Mouse (Mus musculus): ENCODE results near the gene Slc38a2.

The Slc38a2 gene

DNA sequence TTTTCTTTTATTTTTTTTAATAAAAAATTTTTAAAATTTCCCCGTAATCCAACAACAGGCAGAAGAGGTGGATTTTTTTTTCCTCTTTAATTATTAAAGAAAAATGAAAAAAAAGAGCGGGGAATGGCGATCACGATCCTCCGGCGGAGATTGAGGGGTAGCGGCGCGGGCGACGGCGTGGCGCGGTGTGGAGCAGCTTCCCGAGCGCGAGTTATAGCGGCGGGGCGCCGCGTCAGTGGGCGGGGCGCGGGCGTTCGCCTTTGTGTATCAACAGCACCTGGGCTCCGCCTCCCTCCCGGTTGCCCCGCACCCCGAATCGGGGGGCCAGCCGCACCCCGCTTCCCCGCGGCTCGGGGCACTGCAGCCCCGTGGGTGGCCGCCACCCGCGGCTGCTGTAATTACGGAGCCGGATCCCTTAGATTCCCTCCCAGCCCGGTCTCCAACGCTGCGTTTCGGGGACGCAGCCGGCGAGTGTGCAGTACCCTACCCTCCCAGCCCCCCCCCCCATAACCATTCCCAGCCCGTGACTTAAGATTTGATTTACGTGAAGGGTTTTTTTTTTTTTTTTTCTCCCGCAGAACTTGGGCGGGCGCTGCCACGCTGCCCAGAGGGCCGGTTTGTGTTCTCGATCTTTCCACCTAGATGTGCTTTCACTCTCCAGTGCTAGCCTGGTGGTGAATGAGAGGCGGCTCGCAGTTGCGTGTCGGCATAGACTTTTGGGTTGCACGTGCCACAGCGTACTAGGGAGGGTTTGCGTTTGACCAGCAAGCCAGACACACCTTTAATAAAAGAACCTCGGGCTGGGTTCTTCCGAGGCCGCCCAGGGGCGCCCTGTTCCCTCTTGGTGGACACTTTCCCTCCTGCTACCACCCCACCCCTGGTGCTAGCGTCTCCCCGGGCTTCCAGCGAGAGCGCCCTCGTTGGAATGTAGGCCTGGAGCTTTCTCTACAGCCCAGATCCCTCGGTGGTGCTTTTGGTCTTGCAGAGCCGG, at the start of gene Slc38a2:
TSS of gene Slc38a2 (minus strand) at position 210 of the 991 bp plus-strand sequence.
- DNase-seq, result peak; percentile 94

DNA sequence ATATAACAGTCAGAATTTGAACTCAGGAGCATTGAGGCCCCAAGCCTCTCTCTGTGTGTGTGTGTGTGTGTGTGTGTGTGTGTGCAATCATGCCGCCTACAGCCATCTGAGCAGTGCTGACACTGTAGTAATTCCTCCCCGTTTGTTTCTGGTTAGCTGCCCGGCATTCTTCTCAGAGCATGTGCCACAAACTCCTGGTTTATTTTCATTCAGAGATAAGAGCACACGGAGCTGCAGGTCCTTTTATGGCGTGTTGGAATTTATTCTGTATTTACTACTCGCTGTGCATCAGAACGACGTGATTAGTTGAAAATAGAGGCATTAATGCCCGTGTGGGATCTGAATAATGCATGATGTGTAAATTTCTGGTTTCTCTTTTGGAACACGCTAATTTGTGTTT, 49.6 kb upstream of the Slc38a2 start:
- no peak for DNase-seq

- no peak for DNase-seq
Measured at GRCm38 (mm10) chr15:96747551-96747950, 48.0 kb upstream of the Slc38a2 start.

DNA sequence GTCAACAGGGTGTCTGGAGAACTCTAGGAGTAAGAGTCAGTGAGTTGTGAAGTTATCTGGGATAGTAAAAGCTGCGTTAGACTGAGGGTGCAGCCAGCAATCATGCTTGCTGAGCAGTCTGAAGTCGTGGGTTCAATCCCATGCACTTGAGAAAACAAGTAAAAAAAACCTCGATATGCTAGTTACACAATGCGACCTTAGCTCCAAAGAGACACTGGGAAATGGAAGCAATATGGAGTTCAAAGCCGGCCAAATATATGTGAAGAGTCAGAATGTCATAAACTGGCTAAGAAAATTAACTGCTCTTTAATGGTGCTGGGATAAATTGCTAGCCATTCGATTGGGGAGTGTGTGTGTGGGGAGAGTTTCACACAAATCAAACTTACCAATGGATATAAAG, 47.5 kb upstream of the Slc38a2 start:
- no peak for DNase-seq

- DNase-seq, result no peak
Measured at GRCm38 (mm10) chr15:96745299-96745698, 45.8 kb upstream of the Slc38a2 start.

- DNase-seq, result no peak
Measured at GRCm38 (mm10) chr15:96744882-96745296, 45.4 kb upstream of the Slc38a2 start.

- DNase-seq, result peak; percentile 76
Measured at GRCm38 (mm10) chr15:96744153-96744881, 44.8 kb upstream of the Slc38a2 start.

- peak; percentile 55 for DNase-seq
Measured at GRCm38 (mm10) chr15:96743257-96743656, 43.7 kb upstream of the Slc38a2 start.

DNA sequence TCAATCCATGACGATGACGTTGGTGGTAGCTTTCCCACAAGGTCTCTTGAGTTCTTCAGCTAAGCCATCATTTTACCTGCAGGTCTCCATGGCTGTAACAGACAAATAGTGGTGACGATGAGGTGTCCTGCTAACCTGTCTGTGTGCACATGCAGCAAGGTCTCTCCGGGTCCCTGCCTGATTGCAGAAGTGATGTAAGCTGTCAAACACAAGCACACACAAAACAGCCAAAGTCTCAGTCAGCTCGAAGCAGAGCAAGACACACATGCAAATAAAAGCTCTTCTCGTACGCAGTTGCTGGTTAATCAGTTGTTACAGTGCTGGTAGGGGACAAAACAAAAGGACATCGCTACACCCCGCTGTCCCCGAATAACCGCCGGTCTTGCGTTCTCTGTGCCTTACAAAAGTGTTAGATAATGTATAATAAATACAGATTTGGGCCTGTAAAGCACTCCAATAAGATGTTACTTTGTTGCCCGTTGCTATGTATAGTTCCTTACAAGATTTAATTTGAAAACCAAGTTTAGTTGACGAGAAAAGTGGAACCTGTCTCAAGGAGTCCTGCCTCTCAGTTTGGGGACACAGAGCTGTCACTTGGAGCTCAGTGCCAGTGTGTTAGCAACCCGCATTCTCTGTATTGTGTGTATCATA, 43.2 kb upstream of the Slc38a2 start:
- DNase-seq, result no peak

DNA sequence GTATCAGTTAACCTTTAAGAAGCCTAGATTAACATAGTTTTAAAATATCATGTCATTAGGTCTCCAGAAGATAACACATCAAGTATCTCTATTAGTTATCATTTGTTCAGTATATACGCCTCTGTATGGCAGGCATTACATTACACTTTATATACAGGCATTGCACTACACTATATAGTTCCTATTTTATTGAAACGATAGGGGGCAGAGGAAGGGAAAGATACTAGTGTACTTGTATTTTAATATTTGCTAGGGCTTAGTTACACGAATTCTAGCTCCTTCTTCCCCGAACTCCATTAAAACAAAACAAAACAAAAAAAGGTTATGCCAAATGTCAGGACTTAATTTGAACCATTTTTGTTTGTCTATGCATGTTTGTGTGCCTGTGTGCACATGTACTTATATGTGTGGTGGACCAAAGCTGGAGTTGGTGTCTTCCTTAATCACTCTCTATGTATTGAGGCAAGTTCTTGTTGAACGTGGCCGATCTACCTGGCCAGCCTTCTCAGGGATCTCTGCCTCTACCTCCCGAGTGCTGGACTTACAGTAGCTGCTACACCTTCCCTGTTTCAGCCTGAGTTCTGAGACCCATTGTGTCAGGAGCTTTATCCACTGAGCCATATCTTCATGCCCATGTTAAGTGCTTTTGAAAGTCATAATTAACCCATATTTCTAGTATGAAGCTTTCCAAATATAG, 41.5 kb upstream of the Slc38a2 start:
- DNase-seq, result no peak

GRCm38 (mm10) chr15:96740091-96740490, 40.6 kb upstream of the Slc38a2 start:
- no peak for DNase-seq

DNA sequence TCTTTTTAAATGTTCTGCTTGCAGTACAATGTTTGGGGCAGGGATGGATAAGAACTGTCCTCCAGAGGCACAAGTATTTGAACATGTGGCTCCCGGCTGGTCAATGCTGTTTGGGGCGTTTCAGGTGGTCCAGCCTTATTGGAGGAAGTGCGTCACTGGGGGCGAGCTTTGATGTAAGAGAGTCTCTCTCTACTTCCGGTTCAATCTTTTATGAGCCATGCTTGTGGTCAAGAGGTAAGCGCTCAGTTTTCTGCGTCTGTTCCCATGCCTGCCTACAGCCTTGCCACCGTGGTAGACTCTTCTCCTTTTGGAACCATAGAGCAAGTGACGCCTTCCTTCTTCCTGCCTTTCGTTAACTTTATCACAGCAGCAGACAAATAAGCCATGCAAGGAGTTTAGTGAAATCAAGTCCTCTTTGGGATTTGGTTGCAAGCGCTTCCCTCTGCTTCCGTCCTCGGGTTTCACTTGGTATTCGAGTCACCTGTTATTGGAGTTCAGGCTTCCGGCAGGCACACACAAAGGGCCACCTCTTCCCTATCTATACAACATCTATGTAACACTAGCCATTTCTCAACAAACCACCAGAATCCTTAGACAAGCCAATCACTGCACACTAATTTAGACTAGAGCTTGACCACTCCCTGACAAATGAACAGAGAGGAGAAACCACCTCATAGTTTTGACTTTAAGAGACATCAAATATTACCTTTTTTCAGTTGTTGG, 37.3 kb upstream of the Slc38a2 start:
- no peak for DNase-seq

DNA sequence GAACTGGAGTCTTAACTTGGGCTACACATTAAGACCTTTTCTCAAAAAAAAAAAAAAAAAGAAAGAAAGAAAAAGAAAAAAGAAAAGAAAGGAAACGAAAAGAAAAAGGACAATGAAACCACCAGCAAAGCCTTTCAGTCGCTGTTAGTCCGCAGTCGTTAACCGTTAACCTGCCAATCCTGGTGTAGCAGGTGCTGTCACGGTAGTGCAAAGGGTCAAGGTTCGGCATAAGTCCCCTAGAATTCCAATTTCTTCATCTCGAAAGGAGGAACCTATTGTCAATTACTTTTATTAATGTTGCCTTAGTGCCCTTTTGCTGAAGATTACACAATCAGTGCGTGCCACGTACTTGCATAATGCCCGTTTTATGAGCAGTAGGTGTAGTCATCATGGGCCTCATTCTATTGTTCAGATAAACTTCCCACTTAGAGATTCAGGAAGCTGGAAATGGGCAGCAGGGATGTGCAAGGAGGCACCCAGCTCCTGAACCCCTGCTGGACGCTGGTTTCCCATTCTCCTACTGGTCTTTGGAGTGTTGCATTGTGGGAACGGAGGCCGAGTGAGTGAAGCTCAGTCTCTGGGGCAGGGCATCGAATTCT, 36.1 kb upstream of the Slc38a2 start:
- no peak for DNase-seq

GRCm38 (mm10) chr15:96734423-96734822, 34.9 kb upstream of the Slc38a2 start:
- no peak for DNase-seq

DNA sequence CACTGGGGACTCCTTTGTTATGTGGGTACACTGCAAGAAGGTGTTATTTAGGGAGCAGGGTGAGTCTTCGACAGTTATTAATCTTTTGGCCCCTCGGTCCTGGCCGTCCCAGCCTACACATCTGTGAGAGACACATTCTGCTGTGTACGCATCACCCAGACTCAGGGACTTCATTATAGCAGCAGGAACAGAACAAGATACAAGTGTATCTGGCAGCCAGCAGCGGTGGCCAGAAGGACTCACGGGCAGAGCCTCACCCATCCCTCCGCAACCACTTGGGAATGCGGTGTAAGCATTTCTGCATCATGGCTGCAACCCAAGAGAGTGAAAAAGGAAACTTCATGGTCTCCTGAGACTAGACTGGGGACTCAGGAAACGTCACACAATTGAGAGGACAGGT, 30.9 kb upstream of the Slc38a2 start:
- DNase-seq, result no peak

- DNase-seq, result peak; percentile 62
Measured at GRCm38 (mm10) chr15:96729785-96730184, 30.3 kb upstream of the Slc38a2 start.

DNA sequence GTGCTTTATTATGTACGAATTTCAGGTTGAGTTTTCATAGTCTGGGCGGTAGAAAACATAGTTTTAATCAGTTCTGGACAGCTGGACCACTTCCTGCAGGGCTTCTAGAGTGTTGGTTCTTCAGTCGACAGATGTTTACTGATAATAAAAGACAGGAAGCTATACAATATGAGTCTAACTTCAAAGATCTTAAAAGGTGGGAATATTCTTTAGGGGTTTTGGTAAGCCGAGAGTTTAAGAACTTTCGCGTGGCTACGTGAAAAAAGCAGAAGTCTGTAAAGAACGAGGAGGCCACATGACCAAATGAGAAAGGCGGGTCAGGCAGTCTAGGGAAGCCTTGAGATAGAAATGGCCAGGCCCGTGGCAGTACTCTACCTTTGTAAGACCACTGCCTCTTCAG, 29.5 kb upstream of the Slc38a2 start:
- DNase-seq, result no peak

- no peak for DNase-seq
Measured at GRCm38 (mm10) chr15:96728346-96728745, 28.8 kb upstream of the Slc38a2 start.

DNA sequence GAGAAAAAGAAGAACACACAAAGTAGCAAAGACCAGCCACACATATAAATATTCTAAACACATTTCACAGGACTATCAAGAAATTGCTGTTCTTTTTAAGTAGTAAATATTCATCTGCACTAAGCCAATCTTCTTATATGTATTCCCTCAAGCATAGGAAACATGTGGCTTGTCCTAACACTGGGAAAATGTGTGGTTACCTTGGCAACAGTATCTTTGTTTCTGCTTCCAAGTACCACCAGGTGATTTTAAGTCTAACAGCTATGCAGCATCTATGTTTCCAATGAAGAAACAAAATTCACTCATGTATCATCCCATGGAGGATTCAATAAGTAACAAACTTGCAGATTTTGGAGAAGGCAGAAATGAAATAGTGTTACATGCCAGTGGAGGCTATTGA, 25.0 kb upstream of the Slc38a2 start:
- no peak for DNase-seq

GRCm38 (mm10) chr15:96722228-96722627, 22.7 kb upstream of the Slc38a2 start:
- DNase-seq, result no peak

- DNase-seq, result no peak
Measured at GRCm38 (mm10) chr15:96720146-96720545, 20.6 kb upstream of the Slc38a2 start.

DNA sequence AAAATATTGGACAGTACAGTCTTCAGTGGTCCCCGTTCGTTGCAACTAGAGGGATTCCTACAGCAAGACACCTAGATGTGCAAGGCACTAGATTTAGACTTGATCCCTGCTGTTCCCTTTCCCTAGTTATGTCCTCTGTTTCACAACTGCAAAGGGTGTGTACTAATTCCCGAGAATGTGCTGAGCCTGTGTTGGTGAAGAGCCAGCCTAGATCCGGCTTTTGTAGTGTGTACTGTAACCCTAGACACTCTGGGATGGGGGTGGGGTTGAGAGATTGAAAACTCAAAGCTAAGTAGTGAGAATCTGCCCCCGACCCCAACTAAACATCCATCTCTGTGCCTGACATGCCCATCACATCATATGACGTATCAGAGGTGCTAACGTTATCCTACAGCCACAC, 18.9 kb upstream of the Slc38a2 start:
- peak; percentile 75 for DNase-seq
